Mouse (Mus musculus) kidney, embryonic 14.5 days (tissue): ENCODE results near the gene Tmem97. TPM values are rescaled to one million over a fixed set of nuclear protein-coding genes. Genes with fewer than 3 reads are reported as not detected.

Experiments used
- ATAC-seq: fragments of 200-750 bp; cut with Nextera tagmentation; 2 replicates; pipeline ENCODE4 v1.8.0; 2017; ENCODE audit warnings: moderate number of reproducible peaks, mild to moderate bottlenecking, moderate TSS enrichment, moderate library complexity; ENCODE audit not compliant: low FRiP score, low TSS enrichment
- H3K27ac ChIP-seq: fragments of 300-500 bp; sonication (generic); 2 replicates; pipeline ENCODE4 v1.5.1; 2014; ENCODE audit warnings: low read depth, mild to moderate bottlenecking, low read length, moderate library complexity, mixed read lengths
- H3K27me3 ChIP-seq: fragments of 300-500 bp; sonication (generic); 2 replicates; pipeline ENCODE4 v1.6.1; 2014; ENCODE audit warnings: mild to moderate bottlenecking, low read length; ENCODE audit not compliant: control insufficient read depth, insufficient read depth
- H3K36me3 ChIP-seq: fragments of 300-500 bp; sonication (generic); 2 replicates; pipeline ENCODE4 v1.6.1; 2014; ENCODE audit warnings: low read length, mixed read lengths; ENCODE audit not compliant: control insufficient read depth, insufficient read depth
- H3K4me1 ChIP-seq: fragments of 300-500 bp; sonication (generic); 2 replicates; pipeline ENCODE4 v1.6.1; 2014; ENCODE audit warnings: low read length, mixed read lengths; ENCODE audit not compliant: control insufficient read depth, insufficient read depth
- H3K4me2 ChIP-seq: fragments of 300-500 bp; sonication (generic); replicated peaks from 2 replicates; pipeline ENCODE4 v1.6.1; 2014; ENCODE audit warnings: low read depth, mild to moderate bottlenecking, low read length
- H3K4me3 ChIP-seq: fragments of 300-500 bp; sonication (generic); 2 replicates; pipeline ENCODE4 v1.5.1; 2014; ENCODE audit warnings: mild to moderate bottlenecking, low read length
- H3K9ac ChIP-seq: fragments of 300-500 bp; sonication (generic); 2 replicates; pipeline ENCODE4 v1.6.1; 2014; ENCODE audit warnings: low read depth, mild to moderate bottlenecking, low read length, moderate library complexity
- H3K9me3 ChIP-seq: fragments of 300-500 bp; sonication (generic); 2 replicates; pipeline ENCODE4 v1.6.1; 2016; ENCODE audit warnings: low read length; ENCODE audit not compliant: control insufficient read depth
- WGBS: fragments of 180-500 bp; shearing (Covaris S2); extraction: QIAGEN DNeasy Blood & Tissue Kit; methylation state at CpG from one replicate; pipeline ENCODE4 v1.1.7; 2014; 5-methylcytosine and 5-hydroxymethylcytosine counted together
- polyA plus RNA-seq: library from polyadenylated mRNA; unstranded; fragments of >200 nt; fragmentation: Nextera tagmentation; extraction: Ambion mirVana; gene quantifications from 2 replicates; pipeline ENCODE4 v1.2.1, GENCODE M21; 2014

Gene Tmem97
- polyA plus RNA-seq, 1 experiment from 2014 or later: 91.1 TPM

DNA sequence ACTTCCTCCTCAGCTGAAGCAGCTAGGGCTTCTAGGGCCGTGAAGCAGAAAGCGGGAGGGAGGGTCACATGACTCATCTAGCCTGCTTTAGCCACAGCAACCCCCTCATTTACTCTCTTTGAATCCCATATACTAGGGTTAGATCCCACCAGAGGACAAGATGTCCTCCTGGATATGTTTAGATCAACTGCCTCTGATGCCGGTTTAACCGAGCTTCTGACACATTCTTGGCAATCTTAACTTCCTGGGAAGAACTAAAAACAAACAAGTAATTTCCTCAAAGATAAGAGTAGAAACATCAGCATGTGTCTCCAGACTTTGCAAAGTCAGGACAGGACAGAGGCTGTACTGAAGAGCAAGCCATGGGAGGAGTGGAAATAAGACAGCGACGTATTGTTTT, 16.2 kb upstream of the Tmem97 start:
- H3K9me3 ChIP-seq: no peaks in the 10 kb centered on the region
- no peak overlapping the region for H3K9ac ChIP-seq
- peaks cover 15% of the 10 kb centered on the region; the same call in 1 of the 2 replicates for H3K4me1 ChIP-seq
- H3K4me3 ChIP-seq: no peak overlapping the region
- no peak overlapping the region for H3K4me2 ChIP-seq
- ATAC-seq: 0 out of 2 replicates have a peak, but pooled peaks have one; percentile 46
- H3K27ac ChIP-seq: peak overlapping the region; percentile 15; the same call in 1 of the 2 replicates
- H3K36me3 ChIP-seq: peaks cover 13% of the 10 kb centered on the region
- H3K27me3 ChIP-seq: no peaks in the 10 kb centered on the region
- 36% methylated on average over 6 of the region's 6 CpGs for WGBS

DNA sequence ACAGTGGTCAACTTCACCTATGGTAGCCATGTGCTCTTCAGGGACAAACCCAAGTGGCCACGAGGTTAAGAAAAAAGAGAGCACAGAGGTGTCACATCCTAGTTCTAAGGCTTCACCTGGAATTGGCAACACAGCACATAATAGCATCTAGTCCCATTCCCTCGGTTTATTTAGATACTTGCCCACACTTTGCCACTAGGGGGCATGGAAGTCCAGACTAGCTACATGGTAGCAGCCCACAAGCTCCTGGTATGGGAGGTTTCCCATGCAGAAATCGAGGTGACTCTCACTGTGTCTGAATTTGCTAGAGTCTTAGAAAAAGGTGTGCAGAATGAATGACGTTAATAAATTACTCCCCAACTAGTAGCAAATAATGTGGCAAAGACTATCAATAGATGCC, 9.9 kb upstream of the Tmem97 start:
- no peak overlapping the region for H3K4me3 ChIP-seq
- no peak overlapping the region for H3K27ac ChIP-seq
- no peak overlapping the region for H3K9ac ChIP-seq
- H3K27me3 ChIP-seq: no peaks in the 10 kb centered on the region
- no peak overlapping the region for H3K4me2 ChIP-seq
- 12% methylated on average over 4 of the region's 4 CpGs for WGBS
- no peaks in the 10 kb centered on the region for H3K9me3 ChIP-seq
- no peaks in the 10 kb centered on the region for H3K4me1 ChIP-seq
- ATAC-seq: peak; percentile 61; the same call in 1 of the 2 replicates
- no peaks in the 10 kb centered on the region for H3K36me3 ChIP-seq

DNA sequence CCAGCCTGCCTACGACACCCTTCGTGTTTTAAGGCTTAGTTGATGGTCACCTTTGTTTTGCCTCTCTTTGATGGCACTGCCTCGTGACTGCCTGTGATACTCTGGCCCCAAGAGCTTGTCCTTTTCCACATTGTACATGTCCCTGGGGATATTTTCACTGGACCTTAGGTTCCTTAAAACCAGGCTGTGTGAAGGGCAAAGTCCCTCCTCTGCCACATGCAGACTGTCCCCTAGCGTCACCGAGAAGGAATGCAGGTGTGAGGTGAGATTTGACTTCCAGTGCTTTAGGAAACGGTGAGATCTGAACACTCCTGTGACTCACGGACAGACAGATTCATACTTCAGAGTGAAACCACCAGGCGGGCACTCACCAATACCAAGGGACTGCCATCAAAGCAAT, 6.7 kb upstream of the Tmem97 start:
- H3K27ac ChIP-seq: no peak overlapping the region
- H3K9ac ChIP-seq: no peak overlapping the region
- WGBS: 60% methylated on average over 8 of the region's 8 CpGs
- no peak overlapping the region for H3K4me2 ChIP-seq
- ATAC-seq: no peak
- H3K9me3 ChIP-seq: no peaks in the 10 kb centered on the region
- H3K36me3 ChIP-seq: no peaks in the 10 kb centered on the region
- H3K27me3 ChIP-seq: no peaks in the 10 kb centered on the region
- no peak overlapping the region for H3K4me3 ChIP-seq
- H3K4me1 ChIP-seq: no peaks in the 10 kb centered on the region

DNA sequence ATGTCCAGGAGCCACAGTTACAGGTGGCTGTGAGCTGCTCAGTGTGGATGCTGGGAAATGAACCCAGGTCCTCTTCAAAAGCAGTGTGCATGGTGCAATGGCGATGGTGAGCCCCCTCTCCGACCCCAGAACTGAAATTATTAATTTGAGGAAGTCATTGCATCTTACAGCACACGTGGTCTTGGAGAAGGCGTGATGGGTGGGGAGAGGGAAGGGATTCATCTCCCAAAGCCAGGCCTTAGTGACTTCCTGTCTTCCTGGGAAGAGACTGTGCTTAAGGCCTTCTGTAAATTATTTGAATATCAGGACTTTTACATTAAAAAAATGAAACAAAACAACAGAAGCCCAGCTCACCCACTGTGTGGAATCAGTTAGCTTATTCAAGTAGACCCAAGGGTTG, 5.5 kb upstream of the Tmem97 start:
- 70% methylated on average over 4 of the region's 4 CpGs for WGBS
- Histone ChIP-seq H3K9ac (no peak overlapping the region), H3K4me2 (no peak overlapping the region), H3K27ac (no peak overlapping the region), H3K27me3 (no peaks in the 10 kb centered on the region), H3K36me3 (no peaks in the 10 kb centered on the region), H3K4me3 (no peak overlapping the region), H3K4me1 (no peaks in the 10 kb centered on the region), H3K9me3 (no peaks in the 10 kb centered on the region)
- ATAC-seq: no peak

DNA sequence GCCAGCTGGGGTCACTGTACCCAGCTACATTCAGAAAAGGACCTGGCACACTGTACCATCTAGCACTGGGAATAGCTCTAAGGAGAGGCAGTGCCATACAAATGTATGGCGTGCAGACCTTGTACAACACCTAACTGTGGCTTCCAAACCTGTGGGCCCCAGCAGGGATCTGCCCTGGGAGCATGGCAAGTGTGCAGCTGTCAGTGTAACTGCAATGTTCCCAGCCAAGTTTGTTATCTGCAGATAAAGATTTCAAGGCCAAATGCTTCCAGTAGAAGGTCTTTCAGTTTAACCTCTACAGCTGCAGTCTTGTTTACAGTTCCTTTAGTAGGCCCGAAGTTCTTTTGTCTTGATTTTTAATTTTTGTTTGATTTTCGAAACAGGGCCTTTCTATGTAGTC, 5.0 kb upstream of the Tmem97 start:
- Histone ChIP-seq H3K9me3 (no peaks in the 10 kb centered on the region), H3K4me1 (no peaks in the 10 kb centered on the region), H3K36me3 (no peaks in the 10 kb centered on the region), H3K27me3 (no peaks in the 10 kb centered on the region), H3K27ac (no peak overlapping the region), H3K4me2 (no peak overlapping the region), H3K9ac (no peak overlapping the region), H3K4me3 (no peak overlapping the region)
- 81% methylated on average over 3 of the region's 3 CpGs for WGBS
- ATAC-seq: no peak

DNA sequence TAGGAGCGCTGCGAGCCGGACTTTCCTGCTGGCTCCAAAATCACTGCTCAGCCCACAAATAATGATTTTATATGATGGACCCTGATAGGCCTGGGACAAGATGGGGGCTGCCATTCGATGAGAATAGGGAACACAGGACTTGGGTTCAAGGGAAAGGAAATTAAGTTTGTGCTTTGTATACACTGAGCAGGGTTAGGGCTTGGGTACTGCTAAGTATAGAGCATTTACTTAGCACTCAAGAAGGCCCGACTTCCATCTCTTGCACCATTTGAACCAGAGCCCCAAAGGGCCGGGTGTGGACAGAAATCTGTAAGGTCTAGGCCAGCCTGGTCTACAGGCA, 452 bp upstream of the Tmem97 start:
- WGBS: 32% methylated on average over 6 of the region's 6 CpGs
- Histone ChIP-seq H3K27me3 (no peaks in the 10 kb centered on the region), H3K36me3 (no peaks in the 10 kb centered on the region), H3K9me3 (no peaks in the 10 kb centered on the region), H3K4me1 (peaks cover 16% of the 10 kb centered on the region; the same call in 1 of the 2 replicates), H3K4me2 (peak overlapping the region; percentile 86), H3K27ac (0 out of 2 replicates have a peak overlapping the region, but pooled peaks have one; percentile 39), H3K9ac (peak overlapping the region; percentile 64; the same call in 1 of the 2 replicates), H3K4me3 (peak overlapping the region; percentile 72)
- ATAC-seq: peak; percentile 5; the same call in 1 of the 2 replicates

DNA sequence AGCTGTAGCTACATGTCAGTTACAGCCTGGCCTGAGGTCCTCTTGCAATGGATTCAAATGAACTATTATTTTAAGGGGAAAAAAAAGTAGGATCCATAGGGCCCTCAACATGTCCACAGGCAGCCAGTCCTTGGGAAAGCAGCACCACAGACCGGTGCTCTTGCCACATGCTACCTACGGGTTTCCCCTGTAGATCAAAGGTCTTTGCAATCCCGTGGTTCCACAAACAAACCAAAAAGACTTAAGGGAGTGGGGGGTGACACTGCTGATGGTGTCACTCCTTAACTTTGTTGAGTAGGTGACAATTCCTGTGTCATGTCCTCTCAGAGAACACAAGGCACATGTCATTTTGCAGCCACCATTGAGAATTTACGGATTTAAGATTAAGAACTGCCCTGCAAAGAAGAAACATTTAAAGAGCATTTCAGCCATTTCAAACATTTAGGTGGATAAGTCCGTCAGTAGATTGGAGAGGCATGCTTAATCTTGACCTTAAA, 1.0 kb downstream of the Tmem97 start:
- Histone ChIP-seq H3K4me1 (peaks cover 16% of the 10 kb centered on the region; the same call in 1 of the 2 replicates), H3K36me3 (peaks cover 3% of the 10 kb centered on the region; the same call in 1 of the 2 replicates), H3K9me3 (no peaks in the 10 kb centered on the region), H3K27ac (no peak overlapping the region), H3K4me3 (peak overlapping the region; percentile 72), H3K4me2 (peak overlapping the region; percentile 86), H3K27me3 (no peaks in the 10 kb centered on the region), H3K9ac (peak overlapping the region; percentile 74)
- WGBS: 6% methylated on average over 5 of the region's 5 CpGs
- no peak for ATAC-seq

DNA sequence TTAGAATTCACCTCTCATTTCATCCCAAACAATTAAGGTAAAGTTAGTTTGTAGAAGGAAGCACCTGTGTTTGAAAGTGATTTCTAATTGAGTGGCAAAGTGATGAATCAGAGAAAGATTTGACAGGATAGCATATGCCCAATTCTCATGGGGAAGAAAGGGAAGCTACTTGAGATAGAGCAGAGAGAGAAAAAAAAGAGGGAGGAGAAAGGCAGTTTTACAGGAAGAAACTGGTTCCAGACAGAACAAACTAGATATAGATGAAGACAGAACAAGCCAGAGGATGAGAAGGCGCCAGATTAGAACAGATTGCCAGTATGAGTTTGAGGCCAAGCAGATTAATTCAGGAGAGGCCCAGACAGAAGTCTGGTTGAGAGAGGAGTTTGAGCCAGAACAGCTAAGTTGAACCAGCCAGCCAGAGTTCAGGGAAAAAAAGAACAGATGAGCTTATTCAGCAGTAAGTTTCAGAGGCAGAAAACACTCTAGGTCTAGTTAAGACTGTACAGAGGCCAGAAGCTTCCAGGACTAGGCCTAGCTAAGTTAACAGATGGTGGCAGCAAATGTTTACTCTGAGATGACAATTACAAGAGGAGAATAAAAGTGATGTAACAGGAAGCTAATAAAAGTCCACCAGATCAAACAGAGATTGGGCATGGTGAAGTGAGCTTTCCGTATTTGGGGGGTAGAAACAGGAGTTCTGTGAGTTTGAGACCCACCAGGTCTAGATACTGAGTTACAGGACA, 2.7 kb downstream of the Tmem97 start:
- Histone ChIP-seq H3K4me1 (peaks cover 16% of the 10 kb centered on the region; the same call in 1 of the 2 replicates), H3K4me3 (no peak overlapping the region), H3K36me3 (peaks cover 17% of the 10 kb centered on the region), H3K4me2 (no peak overlapping the region), H3K9ac (no peak overlapping the region), H3K27ac (no peak overlapping the region), H3K9me3 (no peaks in the 10 kb centered on the region), H3K27me3 (no peaks in the 10 kb centered on the region)
- no peak for ATAC-seq
- 65% methylated on average over 2 of the region's 2 CpGs for WGBS

DNA sequence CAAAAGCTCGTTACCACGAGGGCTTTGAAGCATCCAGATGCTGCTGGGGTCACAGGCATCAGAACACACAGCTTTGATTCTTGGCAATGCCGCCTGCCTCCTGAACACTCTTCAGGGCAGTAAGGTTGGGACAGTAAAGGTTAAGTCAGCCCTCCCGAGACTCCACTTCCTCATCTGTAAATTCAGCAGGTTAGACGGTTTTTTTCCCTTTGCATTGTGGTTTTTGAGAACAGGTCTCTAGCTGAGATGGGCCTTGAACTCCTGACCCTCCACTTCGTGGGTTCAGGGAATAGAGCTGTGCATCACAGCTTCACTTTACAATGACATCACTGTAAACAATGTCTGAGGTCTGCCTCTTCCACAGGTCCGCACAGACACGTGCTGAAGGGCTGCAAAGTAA, 5.4 kb downstream of the Tmem97 start:
- H3K27me3 ChIP-seq: no peaks in the 10 kb centered on the region
- no peak overlapping the region for H3K4me2 ChIP-seq
- H3K27ac ChIP-seq: no peak overlapping the region
- no peak for ATAC-seq
- no peak overlapping the region for H3K9ac ChIP-seq
- peaks cover 16% of the 10 kb centered on the region; the same call in 1 of the 2 replicates for H3K4me1 ChIP-seq
- H3K4me3 ChIP-seq: no peak overlapping the region
- WGBS: 77% methylated on average over 8 of the region's 8 CpGs
- H3K36me3 ChIP-seq: peaks cover 36% of the 10 kb centered on the region
- H3K9me3 ChIP-seq: no peaks in the 10 kb centered on the region
